Mouse (Mus musculus) layer of hippocampus, adult 11-12 months (tissue): Measurements from ENCODE around the gene Gm20388.

Source experiments
- DNase-seq: peaks from one replicate; pipeline ENCODE4 v3.0.0; 2022; ENCODE audit warnings: low spot score

The Gm20388 gene

DNA sequence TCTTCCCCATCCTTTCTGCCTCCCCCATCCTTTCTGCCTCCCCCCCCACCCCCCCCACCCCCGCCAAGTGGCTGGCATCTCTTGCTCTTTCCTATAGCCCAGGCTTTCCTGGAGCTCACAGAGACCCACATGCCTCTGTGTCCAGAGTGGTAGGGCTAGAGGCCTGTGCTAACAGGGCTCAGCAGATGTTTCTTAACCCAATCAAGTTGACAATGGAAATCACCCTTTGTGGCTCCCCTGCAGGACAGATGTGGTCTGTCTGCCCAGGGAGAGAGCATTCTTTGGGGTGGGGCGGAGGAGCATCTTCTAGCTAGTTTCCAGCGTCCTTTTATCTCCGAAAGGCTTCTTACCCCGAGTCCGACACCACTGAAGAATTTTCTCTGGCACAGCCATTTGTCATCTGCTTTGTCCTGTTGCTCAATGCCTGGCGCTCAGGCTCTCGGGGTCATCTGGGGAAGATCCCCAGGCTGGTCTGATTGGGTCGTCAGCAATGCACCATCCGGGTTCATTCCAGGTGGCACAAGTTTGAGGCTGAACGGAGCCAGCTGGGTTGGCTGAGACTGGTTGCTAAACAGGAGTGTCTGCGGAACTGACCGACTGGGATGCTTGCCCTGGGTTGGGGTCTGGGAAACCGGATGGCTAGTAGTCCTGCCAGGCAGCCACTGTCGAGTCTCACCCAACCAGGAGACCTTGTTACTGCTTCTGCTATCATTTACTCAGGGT is 2157.3 kb downstream of the Gm20388 start:
- no peak for DNase-seq

GRCm38 (mm10) chr8:122068609-122069008 is 2158.0 kb downstream of the Gm20388 start:
- no peak for DNase-seq

GRCm38 (mm10) chr8:122069281-122069680 is 2158.6 kb downstream of the Gm20388 start:
- DNase-seq = peak; percentile 63

GRCm38 (mm10) chr8:122071193-122071592 is 2160.6 kb downstream of the Gm20388 start:
- no peak for DNase-seq

DNA sequence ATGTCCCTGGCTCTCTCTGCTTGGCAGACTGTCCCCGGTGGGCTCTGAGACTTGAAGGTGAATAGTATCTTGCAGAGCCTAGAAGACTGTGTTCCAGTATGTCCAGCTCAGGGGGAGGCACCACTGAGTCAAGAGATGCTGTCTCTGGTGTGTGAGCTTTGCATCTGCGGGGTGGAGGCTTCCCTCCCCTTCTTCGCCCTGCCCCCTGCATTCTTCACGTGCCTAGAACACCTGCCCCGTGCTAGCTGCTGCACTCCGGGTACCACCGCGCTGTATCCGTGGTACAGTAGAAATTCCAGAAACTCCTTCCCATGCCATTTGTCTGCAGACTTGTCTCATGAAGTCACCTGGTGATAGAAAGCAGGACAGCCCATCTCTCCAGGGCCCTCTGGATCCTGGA is 2163.3 kb downstream of the Gm20388 start:
- no peak for DNase-seq

DNA sequence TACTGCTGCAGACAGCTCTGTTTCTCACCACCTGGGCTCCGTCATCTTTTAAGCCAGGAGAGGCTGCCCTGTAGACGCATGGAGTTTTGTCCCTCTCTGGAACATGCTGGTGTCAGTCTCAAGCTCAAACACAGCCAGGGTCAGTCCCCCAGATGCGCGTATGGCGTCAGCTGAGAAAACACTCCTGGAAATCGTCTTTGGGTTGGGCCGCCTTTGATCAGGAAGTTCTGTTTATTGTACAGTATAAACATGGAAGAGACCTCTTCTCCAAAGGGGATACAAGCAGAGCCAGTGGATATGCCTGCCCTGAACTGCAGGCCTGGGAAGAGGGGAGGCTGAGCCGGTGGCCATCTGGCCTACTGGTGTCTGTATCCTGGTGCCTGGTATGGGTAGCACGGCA is 2163.8 kb downstream of the Gm20388 start:
- no peak for DNase-seq

DNA sequence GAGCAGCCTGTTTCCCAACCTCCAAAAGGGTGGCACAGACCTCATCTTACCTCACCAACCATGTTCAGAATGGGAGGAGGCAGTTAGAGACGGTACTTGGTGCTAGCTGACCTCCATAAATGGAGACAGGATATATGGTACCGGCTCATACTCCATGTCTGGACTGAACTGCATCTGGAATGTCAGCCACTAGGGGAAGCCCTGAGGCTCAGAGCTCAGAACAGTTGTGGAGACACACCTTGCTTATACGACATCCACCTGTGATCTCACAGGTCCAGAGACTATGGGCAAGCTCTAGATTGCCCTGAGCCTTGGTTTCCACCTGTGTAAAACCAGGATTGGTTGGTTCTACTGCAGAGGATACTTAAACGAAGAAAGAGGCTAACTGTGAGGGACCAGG is 2164.3 kb downstream of the Gm20388 start:
- DNase-seq = no peak

GRCm38 (mm10) chr8:122076183-122076842 is 2165.7 kb downstream of the Gm20388 start:
- DNase-seq = no peak

DNA sequence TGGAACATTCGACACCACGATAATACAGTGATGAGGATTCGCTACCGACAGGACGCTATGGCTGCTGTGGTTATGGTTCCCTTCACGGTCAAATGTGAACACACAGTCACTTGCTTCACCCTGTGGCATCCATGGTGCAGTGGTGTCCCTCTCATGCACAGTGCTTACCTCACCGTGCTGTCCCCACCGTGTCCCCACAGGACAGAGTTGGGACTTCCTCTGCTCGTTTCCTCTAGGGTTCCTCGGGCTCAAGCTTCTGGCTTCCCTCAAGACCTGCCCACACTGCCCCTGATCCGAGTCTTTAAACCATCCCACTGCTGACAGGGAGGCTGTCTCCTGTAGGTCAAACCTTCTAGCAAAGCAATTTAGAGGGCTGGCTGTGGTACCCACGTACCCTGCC is 2167.7 kb downstream of the Gm20388 start:
- DNase-seq = no peak

DNA sequence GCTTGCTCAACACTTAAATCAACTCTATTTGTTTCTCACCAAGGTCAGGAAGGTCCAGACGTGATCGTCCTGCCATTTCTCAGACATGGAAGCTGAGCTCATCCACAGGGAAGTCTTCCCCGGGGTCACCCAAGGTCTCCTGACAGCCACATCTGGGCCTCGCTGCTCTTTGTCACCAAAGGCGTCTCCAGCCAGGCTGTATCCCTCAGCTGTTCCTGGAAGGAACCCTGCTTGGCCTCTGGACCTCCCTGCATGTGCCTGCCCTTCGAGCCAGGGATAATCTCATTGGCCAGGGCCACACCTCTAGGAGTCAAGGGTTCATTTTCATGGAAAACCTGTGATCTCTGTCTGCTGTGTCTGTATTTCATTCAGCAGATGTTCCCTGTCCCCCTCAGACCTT is 2168.5 kb downstream of the Gm20388 start:
- no peak for DNase-seq

- DNase-seq = no peak
Observed at GRCm38 (mm10) chr8:122080347-122080746, 2169.7 kb downstream of the Gm20388 start.

DNA sequence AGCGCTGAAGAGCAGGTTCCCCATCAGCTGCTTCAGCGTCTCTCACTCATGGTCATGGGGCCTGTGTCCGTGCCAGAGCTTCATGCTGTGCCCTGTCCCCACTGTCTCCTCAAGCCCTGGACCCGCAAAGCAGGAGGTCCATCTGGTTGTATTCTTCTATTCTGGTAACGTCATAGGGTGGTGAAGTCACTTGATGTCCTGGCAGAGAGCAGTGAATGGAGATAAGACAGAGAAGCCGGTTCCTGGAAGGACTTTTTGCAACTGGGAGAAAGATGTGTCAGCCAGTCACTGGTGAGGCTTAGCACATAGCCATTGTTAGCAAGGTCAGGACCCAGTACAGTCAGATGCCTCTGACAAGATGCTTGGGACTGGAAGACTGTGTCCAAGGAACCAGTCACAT is 2172.8 kb downstream of the Gm20388 start:
- DNase-seq = no peak

DNA sequence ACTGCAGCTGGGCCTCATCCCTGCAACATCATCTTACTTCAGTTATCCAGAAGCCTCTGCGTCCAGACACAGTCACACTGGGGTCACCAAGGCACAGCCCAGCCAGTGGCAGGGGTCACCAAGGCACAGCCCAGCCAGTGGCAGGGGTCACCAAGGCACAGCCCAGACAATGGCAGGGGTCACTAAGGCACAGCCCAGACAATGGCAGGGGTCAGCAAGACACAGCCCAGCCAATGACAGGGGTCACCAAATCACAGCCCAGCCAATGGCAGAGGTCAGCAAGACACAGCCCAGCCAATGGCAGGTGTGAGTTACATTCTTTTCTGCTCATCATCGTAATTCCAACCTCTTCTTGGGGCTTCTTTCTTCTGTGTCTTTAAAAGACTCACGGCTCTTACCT is 2173.5 kb downstream of the Gm20388 start:
- no peak for DNase-seq

- peak; percentile 30 for DNase-seq
Observed at GRCm38 (mm10) chr8:122084726-122085410, 2174.2 kb downstream of the Gm20388 start.

- DNase-seq = no peak
Observed at GRCm38 (mm10) chr8:122086064-122086463, 2175.4 kb downstream of the Gm20388 start.

- no peak for DNase-seq
Observed at GRCm38 (mm10) chr8:122088631-122089030, 2178.0 kb downstream of the Gm20388 start.

DNA sequence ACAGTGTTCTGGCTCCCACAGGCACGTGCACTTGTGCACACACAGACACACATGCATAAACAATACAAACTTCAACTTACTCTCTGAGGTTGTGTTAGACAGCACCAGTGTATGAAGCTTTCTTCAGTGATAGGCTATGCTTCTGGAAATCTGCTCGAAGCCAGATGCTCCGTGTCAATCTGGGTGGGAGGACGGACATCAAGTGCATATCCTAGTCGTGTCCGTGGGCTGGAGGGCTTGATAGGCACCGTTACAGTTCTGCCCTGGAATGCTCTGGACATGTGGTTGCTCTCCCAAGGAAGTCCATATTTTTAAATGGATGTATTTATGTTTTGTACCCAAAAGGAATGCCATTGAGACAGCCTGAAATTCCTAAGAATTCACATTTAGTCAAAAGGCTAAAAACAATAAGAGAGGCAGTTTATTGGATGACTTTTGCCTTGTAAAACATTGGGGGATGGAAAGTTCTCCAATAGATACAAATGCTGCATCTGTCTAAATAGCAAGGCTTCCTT is 2178.6 kb downstream of the Gm20388 start:
- DNase-seq = no peak

GRCm38 (mm10) chr8:122092476-122092875 is 2181.8 kb downstream of the Gm20388 start:
- no peak for DNase-seq

GRCm38 (mm10) chr8:122098766-122099165 is 2188.1 kb downstream of the Gm20388 start:
- no peak for DNase-seq

- DNase-seq = no peak
Observed at GRCm38 (mm10) chr8:122099711-122100220, 2189.1 kb downstream of the Gm20388 start.

DNA sequence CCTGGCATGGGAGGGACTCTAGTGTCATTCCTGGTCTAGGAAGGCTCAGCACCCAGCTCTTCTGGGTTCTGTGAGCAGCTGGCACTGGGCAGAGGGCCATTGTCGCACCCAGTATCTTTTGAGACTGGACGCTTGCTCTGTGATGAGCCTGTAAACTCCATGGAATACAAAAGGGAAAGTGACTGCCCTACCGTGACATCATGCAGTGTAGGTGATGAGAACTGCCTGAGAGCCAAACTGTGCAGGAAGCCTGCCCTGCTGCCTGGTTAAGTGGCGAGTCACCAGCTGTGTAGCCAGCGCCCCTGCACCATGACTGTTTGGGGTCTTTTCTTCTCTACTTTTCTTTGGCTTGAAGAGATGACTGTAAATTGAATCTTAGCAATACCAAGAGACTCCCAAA is 2191.2 kb downstream of the Gm20388 start:
- no peak for DNase-seq

GRCm38 (mm10) chr8:122102286-122102685 is 2191.6 kb downstream of the Gm20388 start:
- DNase-seq = no peak

GRCm38 (mm10) chr8:122103241-122103640 is 2192.6 kb downstream of the Gm20388 start:
- no peak for DNase-seq
